Mouse (Mus musculus): ENCODE measurements around the gene Asgr1. TPM values are rescaled to one million over a fixed set of nuclear protein-coding genes. Genes with fewer than 3 reads are reported as not detected.

Asgr1 gene
- polyA plus RNA-seq, 1 experiment, result 3.5 TPM

DNA sequence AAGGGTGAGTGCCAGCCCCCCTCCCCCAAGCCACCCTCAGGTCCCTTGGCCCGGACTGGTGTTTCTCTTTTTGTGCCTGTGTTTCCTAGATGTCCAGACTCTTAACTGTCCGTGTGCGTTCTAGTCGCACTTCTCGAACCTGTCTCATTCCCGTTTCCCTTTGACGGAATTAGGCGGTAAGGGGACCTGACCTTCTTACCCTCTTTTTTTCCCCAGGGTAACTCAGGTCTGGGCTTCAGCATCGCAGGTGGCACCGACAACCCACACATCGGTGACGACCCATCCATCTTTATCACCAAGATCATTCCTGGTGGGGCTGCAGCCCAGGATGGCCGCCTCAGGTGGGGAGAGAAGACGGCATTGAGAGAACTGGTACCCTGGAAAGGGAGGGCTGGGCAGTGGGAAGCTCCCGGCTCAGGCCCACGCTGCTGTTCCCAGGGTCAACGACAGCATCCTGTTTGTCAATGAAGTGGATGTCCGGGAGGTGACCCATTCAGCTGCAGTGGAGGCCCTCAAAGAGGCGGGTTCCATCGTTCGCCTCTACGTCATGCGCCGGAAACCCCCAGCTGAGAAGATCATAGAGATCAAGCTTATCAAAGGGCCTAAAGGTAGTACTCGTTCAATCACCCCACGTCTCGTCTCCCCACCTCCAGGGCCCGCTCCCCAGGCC is 23.1 kb upstream of the Asgr1 start:
- Histone ChIP-seq H3K4me1 (ENCODE audit: control insufficient read depth, insufficient read depth, low read length) (peaks cover 11% of the 10 kb centered on the region), H3K4me3 (ENCODE audit: insufficient read depth, low read length) (no peak overlapping the region), H3K27ac (ENCODE audit: insufficient read depth, low read length) (no peak overlapping the region)
- TF ChIP-seq POLR2A (IDR thresholded peaks at IDR 0.05; ENCODE audit: extremely low read depth, insufficient read depth, low read length) (no peak), CTCF (IDR thresholded peaks at IDR 0.05; ENCODE audit: extremely low read depth, insufficient read depth, low read length) (no peak)

DNA sequence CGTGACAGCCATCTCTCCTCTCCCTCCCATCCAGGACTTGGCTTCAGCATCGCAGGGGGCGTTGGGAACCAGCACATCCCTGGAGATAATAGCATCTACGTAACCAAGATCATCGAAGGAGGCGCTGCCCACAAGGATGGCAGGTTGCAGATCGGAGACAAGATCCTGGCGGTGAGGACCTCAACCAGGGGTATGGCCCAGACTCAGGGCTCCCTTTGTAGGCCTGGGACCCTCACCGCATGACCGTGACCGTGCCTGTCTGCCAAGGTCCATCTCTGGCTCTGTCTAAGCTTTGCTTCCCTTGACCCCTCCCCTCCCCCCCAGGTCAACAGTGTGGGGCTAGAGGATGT is 22.6 kb upstream of the Asgr1 start:
- Histone ChIP-seq H3K4me1 (ENCODE audit: control insufficient read depth, insufficient read depth, low read length) (peaks cover 8% of the 10 kb centered on the region), H3K27ac (ENCODE audit: insufficient read depth, low read length) (no peak overlapping the region), H3K4me3 (ENCODE audit: insufficient read depth, low read length) (no peak overlapping the region)
- TF ChIP-seq CTCF (IDR thresholded peaks at IDR 0.05; ENCODE audit: extremely low read depth, insufficient read depth, low read length) (no peak), POLR2A (IDR thresholded peaks at IDR 0.05; ENCODE audit: extremely low read depth, insufficient read depth, low read length) (no peak)

DNA sequence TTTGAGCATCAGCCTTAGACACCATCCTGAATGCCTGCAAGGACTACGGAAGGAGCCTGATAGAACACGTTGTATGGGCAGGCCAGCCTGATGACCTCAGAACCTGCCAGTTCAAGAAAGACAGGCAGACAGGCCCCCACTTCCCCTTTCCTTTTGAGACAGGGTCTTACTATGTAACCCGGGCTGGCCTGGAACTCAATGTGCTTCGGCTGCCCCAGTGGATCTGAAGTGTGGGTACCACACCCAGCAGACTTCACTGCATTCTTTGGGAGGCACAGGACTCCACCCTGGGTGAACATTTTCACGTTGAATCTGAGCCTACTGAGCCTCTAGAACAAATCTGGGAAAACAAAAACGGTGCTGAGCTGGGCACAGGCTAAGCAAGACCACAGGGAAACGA is 15.7 kb upstream of the Asgr1 start:
- Histone ChIP-seq H3K4me1 (ENCODE audit: control insufficient read depth, insufficient read depth, low read length) (no peaks in the 10 kb centered on the region), H3K27ac (ENCODE audit: insufficient read depth, low read length) (no peak overlapping the region), H3K4me3 (ENCODE audit: insufficient read depth, low read length) (no peak overlapping the region)
- no peak for TF ChIP-seq POLR2A (IDR thresholded peaks at IDR 0.05; ENCODE audit: extremely low read depth, insufficient read depth, low read length)
- no peak for TF ChIP-seq CTCF (IDR thresholded peaks at IDR 0.05; ENCODE audit: extremely low read depth, insufficient read depth, low read length)

DNA sequence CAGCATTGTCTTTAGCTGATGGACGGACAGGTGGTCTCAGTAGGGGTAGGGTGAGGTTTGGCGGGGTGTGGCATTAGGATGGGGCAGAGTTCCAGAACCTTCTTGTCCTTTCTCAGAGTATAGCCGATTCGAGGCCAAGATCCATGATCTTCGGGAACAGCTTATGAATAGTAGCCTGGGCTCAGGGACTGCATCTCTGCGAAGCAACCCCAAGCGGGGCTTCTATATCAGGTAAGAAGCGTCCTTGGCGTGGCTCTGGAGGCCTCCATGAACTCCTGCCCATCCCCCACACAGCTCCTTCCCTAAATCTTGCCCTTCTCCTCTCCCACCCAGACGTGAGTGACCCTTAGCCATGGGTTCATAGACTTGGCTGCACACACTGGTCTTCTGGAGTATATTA is 14.3 kb upstream of the Asgr1 start:
- no peak overlapping the region for H3K27ac ChIP-seq (ENCODE audit: insufficient read depth, low read length)
- no peaks in the 10 kb centered on the region for H3K4me1 ChIP-seq (ENCODE audit: control insufficient read depth, insufficient read depth, low read length)
- TF ChIP-seq CTCF (IDR thresholded peaks at IDR 0.05; ENCODE audit: extremely low read depth, insufficient read depth, low read length) (no peak), POLR2A (IDR thresholded peaks at IDR 0.05; ENCODE audit: extremely low read depth, insufficient read depth, low read length) (no peak)
- H3K4me3 ChIP-seq (ENCODE audit: insufficient read depth, low read length), result no peak overlapping the region

DNA sequence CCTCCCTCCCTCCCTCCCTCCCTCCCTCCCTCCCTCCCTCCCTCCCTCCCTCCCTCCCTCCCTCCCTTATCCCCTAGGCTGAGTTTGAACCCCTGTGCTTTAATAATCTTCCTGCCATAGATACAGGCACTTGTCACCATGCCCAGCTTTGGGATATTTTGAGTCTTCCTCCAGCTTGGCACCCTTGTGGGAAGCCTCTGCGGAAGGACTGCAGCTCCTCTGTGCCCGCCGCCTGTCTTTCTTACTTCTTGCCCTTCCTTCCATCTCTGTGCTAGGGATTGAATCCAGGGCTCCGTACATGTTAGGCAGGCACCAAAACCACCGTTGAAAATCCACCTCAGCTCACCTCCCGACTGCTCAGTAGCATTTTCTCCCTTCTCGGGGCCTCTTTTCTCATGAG is 13.7 kb upstream of the Asgr1 start:
- TF ChIP-seq POLR2A (IDR thresholded peaks at IDR 0.05; ENCODE audit: extremely low read depth, insufficient read depth, low read length), result no peak
- TF ChIP-seq CTCF (IDR thresholded peaks at IDR 0.05; ENCODE audit: extremely low read depth, insufficient read depth, low read length), result no peak
- Histone ChIP-seq H3K4me1 (ENCODE audit: control insufficient read depth, insufficient read depth, low read length) (no peaks in the 10 kb centered on the region), H3K4me3 (ENCODE audit: insufficient read depth, low read length) (no peak overlapping the region), H3K27ac (ENCODE audit: insufficient read depth, low read length) (no peak overlapping the region)

DNA sequence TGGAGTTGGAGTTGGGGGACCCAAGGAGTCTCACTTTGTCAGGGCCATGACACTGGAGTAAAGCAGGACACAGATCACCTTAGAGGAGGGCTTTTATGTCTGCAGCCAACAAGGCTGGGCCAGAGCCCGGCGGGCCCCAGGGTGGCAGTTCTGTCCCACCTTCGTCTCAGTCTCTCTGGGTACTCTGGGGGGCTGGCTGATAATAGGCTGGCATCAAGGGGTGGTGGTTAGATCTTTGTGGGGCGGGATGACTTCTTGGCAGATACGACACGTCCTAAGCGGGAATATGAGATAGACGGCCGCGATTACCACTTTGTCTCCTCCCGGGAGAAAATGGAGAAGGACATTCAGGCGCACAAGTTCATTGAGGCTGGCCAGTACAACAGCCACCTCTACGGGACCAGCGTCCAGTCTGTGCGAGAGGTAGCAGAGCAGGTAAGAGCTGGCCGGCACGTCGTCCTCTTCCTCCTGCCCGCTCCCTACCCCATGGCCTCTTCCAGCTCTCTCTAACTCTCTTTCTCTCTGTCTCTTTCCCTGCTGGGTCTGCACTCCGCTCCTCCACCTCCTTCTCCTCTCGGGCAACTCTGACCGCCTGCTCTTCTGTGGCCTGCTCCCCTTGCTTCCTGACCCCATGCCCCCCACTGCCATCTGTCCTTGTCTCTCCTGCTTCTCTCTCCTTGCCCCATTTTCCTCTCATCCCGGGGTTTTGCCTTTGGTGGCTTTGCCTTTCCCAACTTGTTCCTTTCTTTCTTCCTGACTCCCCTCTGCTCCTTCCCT is 11.4 kb upstream of the Asgr1 start:
- no peaks in the 10 kb centered on the region for H3K4me1 ChIP-seq (ENCODE audit: control insufficient read depth, insufficient read depth, low read length)
- H3K4me3 ChIP-seq (ENCODE audit: insufficient read depth, low read length), result no peak overlapping the region
- TF ChIP-seq POLR2A (IDR thresholded peaks at IDR 0.05; ENCODE audit: extremely low read depth, insufficient read depth, low read length) (no peak), CTCF (IDR thresholded peaks at IDR 0.05; ENCODE audit: extremely low read depth, insufficient read depth, low read length) (no peak)
- H3K27ac ChIP-seq (ENCODE audit: insufficient read depth, low read length), result no peak overlapping the region

DNA sequence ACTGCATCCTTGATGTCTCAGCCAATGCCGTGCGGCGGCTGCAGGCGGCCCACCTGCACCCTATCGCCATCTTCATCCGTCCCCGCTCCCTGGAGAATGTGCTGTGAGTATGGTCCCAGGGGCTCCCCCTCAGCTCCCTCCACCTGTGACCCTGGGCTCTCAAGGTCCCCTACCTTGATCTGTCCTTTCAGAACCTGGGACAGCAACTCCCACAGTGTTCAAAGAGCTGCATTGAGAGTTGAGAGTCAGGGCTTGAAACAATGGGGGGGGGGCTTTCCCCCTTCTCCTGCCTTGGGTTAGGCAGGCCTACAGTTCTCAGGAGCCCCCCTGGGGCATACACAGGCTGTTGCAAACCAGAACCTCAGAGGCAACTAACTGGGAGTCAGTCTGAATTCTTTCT is 10.2 kb upstream of the Asgr1 start:
- H3K4me1 ChIP-seq (ENCODE audit: control insufficient read depth, insufficient read depth, low read length), result no peaks in the 10 kb centered on the region
- TF ChIP-seq CTCF (IDR thresholded peaks at IDR 0.05; ENCODE audit: extremely low read depth, insufficient read depth, low read length), result no peak
- TF ChIP-seq POLR2A (IDR thresholded peaks at IDR 0.05; ENCODE audit: extremely low read depth, insufficient read depth, low read length), result no peak
- no peak overlapping the region for H3K4me3 ChIP-seq (ENCODE audit: insufficient read depth, low read length)
- H3K27ac ChIP-seq (ENCODE audit: insufficient read depth, low read length), result no peak overlapping the region

DNA sequence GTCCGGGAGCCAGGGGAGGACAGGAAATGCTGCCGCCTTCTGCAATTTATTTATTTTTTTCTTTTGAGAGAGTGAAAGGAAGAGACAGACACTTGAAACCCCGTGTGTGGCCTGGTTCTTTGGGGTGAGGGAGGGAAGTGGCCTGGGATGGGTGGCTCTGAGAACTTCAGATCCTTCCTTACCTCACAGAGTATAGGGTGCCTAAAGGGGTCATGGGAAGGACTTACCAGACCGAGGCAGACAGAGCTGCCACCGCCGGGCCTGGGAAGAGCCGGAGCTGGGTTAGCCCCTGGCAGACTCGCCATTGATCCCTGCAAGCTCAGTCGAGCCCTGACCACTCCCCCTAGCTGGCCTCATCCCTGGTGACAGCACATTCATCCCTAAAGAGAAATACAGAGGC is 8.4 kb upstream of the Asgr1 start:
- TF ChIP-seq CTCF (IDR thresholded peaks at IDR 0.05; ENCODE audit: extremely low read depth, insufficient read depth, low read length) (no peak), POLR2A (IDR thresholded peaks at IDR 0.05; ENCODE audit: extremely low read depth, insufficient read depth, low read length) (no peak)
- no peak overlapping the region for H3K4me3 ChIP-seq (ENCODE audit: insufficient read depth, low read length)
- H3K4me1 ChIP-seq (ENCODE audit: control insufficient read depth, insufficient read depth, low read length), result no peaks in the 10 kb centered on the region
- H3K27ac ChIP-seq (ENCODE audit: insufficient read depth, low read length), result no peak overlapping the region

DNA sequence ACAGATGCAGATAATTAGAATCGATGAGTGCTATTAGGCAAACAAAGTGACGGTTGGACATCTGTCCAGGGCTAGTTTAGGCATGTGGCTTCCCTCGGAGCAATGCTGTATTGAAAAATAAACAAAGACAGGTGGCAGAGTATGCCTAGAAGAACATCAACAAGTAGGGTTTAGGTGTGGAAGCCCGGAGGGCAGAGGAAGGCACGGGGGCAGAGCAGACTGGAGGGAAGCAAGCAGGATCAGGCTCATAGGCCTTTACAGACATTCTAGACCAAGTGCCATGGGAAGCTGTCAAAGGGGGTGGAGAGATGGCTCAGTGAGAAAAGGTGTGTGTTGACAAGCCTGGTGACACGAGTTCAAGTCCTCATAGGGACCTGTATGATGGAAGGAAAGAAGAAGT is 4.5 kb upstream of the Asgr1 start:
- Histone ChIP-seq H3K27ac (ENCODE audit: insufficient read depth, low read length) (no peak overlapping the region), H3K4me1 (ENCODE audit: control insufficient read depth, insufficient read depth, low read length) (no peaks in the 10 kb centered on the region), H3K4me3 (ENCODE audit: insufficient read depth, low read length) (no peak overlapping the region)
- TF ChIP-seq CTCF (IDR thresholded peaks at IDR 0.05; ENCODE audit: extremely low read depth, insufficient read depth, low read length) (no peak), POLR2A (IDR thresholded peaks at IDR 0.05; ENCODE audit: extremely low read depth, insufficient read depth, low read length) (no peak)

DNA sequence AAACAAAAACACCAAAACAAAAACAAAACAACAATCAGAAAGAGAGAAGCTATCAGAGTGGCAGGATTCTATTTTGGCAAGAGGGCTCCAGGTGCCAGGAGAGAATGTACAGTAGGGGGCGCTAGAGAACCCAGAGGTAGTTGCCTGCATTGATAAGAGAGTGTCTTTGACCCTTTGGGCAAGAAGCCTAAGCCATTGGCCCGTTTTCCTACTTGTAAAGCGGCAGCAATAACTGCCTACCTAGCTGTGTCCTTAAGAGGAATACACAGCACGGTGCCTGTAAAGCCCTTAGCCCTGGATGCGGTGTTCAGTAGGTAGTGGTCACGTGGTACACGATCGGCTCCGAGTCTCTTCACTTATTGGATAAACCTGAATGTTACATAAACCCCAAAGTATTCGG is 4.1 kb upstream of the Asgr1 start:
- H3K27ac ChIP-seq (ENCODE audit: insufficient read depth, low read length), result no peak overlapping the region
- no peak overlapping the region for H3K4me3 ChIP-seq (ENCODE audit: insufficient read depth, low read length)
- H3K4me1 ChIP-seq (ENCODE audit: control insufficient read depth, insufficient read depth, low read length), result no peaks in the 10 kb centered on the region
- TF ChIP-seq POLR2A (IDR thresholded peaks at IDR 0.05; ENCODE audit: extremely low read depth, insufficient read depth, low read length) (no peak), CTCF (IDR thresholded peaks at IDR 0.05; ENCODE audit: extremely low read depth, insufficient read depth, low read length) (peak; percentile 33; the same call in 1 of the 2 replicates)

Measured in cortical plate, adult 2 months (tissue).